Mouse (Mus musculus): ENCODE measurements around the gene Gm42688. TPM values are rescaled to one million over a fixed set of nuclear protein-coding genes. Genes with fewer than 3 reads are reported as not detected.
A peak's percentile ranks its signal among the peaks of the same experiment; 100 is the strongest.

Gm42688 gene
- polyA plus RNA-seq, 1 experiment from 2014 or later, result 1.1 TPM

- Histone ChIP-seq H3K27me3 (no peaks in the 10 kb centered on the region), H3K4me1 (replicated peaks) (peaks cover 57% of the 10 kb centered on the region), H3K4me3 (replicated peaks) (peak overlapping the region; percentile 96), H3K4me2 (peak overlapping the region; percentile 80), H3K27ac (peak overlapping the region; percentile 96), H3K36me3 (peaks cover 44% of the 10 kb centered on the region), H3K9ac (peak overlapping the region; percentile 98), H3K9me3 (replicated peaks) (no peaks in the 10 kb centered on the region)
- ATAC-seq (ENCODE audit: low read depth) (peak; percentile 33), DNase-seq (peak; percentile 77)
- 36% methylated on average over 13 of the region's 13 CpGs for WGBS (ENCODE audit: insufficient replicate concordance)
Measured at GRCm38 (mm10) chr6:83107566-83108400, 6.4 kb downstream of the Gm42688 start.

- H3K27ac ChIP-seq, result peak within 1 kb of the TSS; percentile 96
- no peaks in the 10 kb centered on the region for H3K9me3 ChIP-seq (replicated peaks)
- peak within 1 kb of the TSS; percentile 96 for H3K4me3 ChIP-seq (replicated peaks)
- WGBS (ENCODE audit: insufficient replicate concordance), result under 1% methylated on average over 76 of the region's 76 CpGs
- DNase-seq (peak; percentile 69), ATAC-seq (ENCODE audit: low read depth) (peak; percentile 82)
- H3K4me1 ChIP-seq (replicated peaks), result peaks cover 56% of the 10 kb centered on the region
- peak within 1 kb of the TSS; percentile 98 for H3K9ac ChIP-seq
- H3K27me3 ChIP-seq, result no peaks in the 10 kb centered on the region
- H3K4me2 ChIP-seq, result peak within 1 kb of the TSS; percentile 80
- H3K36me3 ChIP-seq, result peaks cover 41% of the 10 kb centered on the region
Measured at GRCm38 (mm10) chr6:83108762-83109668, 7.6 kb downstream of the Gm42688 start, which contains the start of gene Mrpl53. Mrpl53 (plus strand) TSS chr6:83109040.

GRCm38 (mm10) chr6:83111510-83112136, 10.2 kb downstream of the Gm42688 start:
- Histone ChIP-seq H3K9me3 (replicated peaks) (no peaks in the 10 kb centered on the region), H3K4me2 (peak overlapping the region; percentile 10; the same call in 1 of the 2 replicates), H3K4me1 (replicated peaks) (peaks cover 75% of the 10 kb centered on the region), H3K4me3 (replicated peaks) (no peak overlapping the region), H3K27ac (peak overlapping the region; percentile 96), H3K36me3 (peaks cover 23% of the 10 kb centered on the region), H3K27me3 (no peaks in the 10 kb centered on the region), H3K9ac (no peak overlapping the region)
- 50% methylated on average over 4 of the region's 4 CpGs for WGBS (ENCODE audit: insufficient replicate concordance)
- ATAC-seq (ENCODE audit: low read depth) (no peak), DNase-seq (no peak)

- Histone ChIP-seq H3K4me3 (replicated peaks) (peak within 1 kb of the TSS; percentile 89), H3K4me1 (replicated peaks) (peaks cover 84% of the 10 kb centered on the region), H3K36me3 (peaks cover 46% of the 10 kb centered on the region), H3K4me2 (peak within 1 kb of the TSS; percentile 97), H3K9ac (peak within 1 kb of the TSS; percentile 96), H3K27ac (peak within 1 kb of the TSS; percentile 93), H3K27me3 (no peaks in the 10 kb centered on the region), H3K9me3 (replicated peaks) (no peaks in the 10 kb centered on the region)
- DNase-seq (peak; percentile 90), ATAC-seq (ENCODE audit: low read depth) (peak; percentile 90)
- 2% methylated on average over 58 of the region's 58 CpGs for WGBS (ENCODE audit: insufficient replicate concordance)
Measured at GRCm38 (mm10) chr6:83115011-83115671, 13.7 kb downstream of the Gm42688 start, which contains the start of gene Mogs. Mogs (plus strand) TSS chr6:83115496.

GRCm38 (mm10) chr6:83115682-83116372, 14.4 kb downstream of the Gm42688 start:
- peak; percentile 57 for ATAC-seq (ENCODE audit: low read depth)
- 2% methylated on average over 48 of the region's 48 CpGs for WGBS (ENCODE audit: insufficient replicate concordance)
- H3K4me3 ChIP-seq (replicated peaks), result peak overlapping the region; percentile 89
- H3K27me3 ChIP-seq, result no peaks in the 10 kb centered on the region
- H3K36me3 ChIP-seq, result peaks cover 40% of the 10 kb centered on the region
- no peak for DNase-seq
- peak overlapping the region; percentile 97 for H3K4me2 ChIP-seq
- peak overlapping the region; percentile 96 for H3K9ac ChIP-seq
- no peaks in the 10 kb centered on the region for H3K9me3 ChIP-seq (replicated peaks)
- H3K4me1 ChIP-seq (replicated peaks), result peaks cover 84% of the 10 kb centered on the region
- H3K27ac ChIP-seq, result peak overlapping the region; percentile 93

GRCm38 (mm10) chr6:83116373-83117164, 15.2 kb downstream of the Gm42688 start:
- Histone ChIP-seq H3K4me2 (peak overlapping the region; percentile 97), H3K9me3 (replicated peaks) (no peaks in the 10 kb centered on the region), H3K4me1 (replicated peaks) (peaks cover 78% of the 10 kb centered on the region), H3K4me3 (replicated peaks) (peak overlapping the region; percentile 89), H3K36me3 (peaks cover 32% of the 10 kb centered on the region), H3K27ac (peak overlapping the region; percentile 93), H3K27me3 (no peaks in the 10 kb centered on the region), H3K9ac (peak overlapping the region; percentile 96)
- 66% methylated on average over 11 of the region's 11 CpGs for WGBS (ENCODE audit: insufficient replicate concordance)
- ATAC-seq (ENCODE audit: low read depth), result no peak
- no peak for DNase-seq

- Histone ChIP-seq H3K4me2 (peak overlapping the region; percentile 97), H3K27ac (peak overlapping the region; percentile 93; the same call in 1 of the 2 replicates), H3K9me3 (replicated peaks) (no peaks in the 10 kb centered on the region), H3K36me3 (peaks cover 32% of the 10 kb centered on the region), H3K27me3 (no peaks in the 10 kb centered on the region), H3K9ac (peak overlapping the region; percentile 96), H3K4me1 (replicated peaks) (peaks cover 75% of the 10 kb centered on the region), H3K4me3 (replicated peaks) (peak overlapping the region; percentile 89)
- ATAC-seq (ENCODE audit: low read depth) (no peak), DNase-seq (no peak)
- 91% methylated on average over 4 of the region's 4 CpGs for WGBS (ENCODE audit: insufficient replicate concordance)
Measured at GRCm38 (mm10) chr6:83117165-83117438, 15.7 kb downstream of the Gm42688 start.

- DNase-seq, result no peak
- Histone ChIP-seq H3K27ac (peak overlapping the region; percentile 31; the same call in 1 of the 2 replicates), H3K4me1 (replicated peaks) (peaks cover 76% of the 10 kb centered on the region)
Measured at GRCm38 (mm10) chr6:83117616-83118015, 16.2 kb downstream of the Gm42688 start.

GRCm38 (mm10) chr6:83118369-83118768, 17.0 kb downstream of the Gm42688 start:
- Histone ChIP-seq H3K4me1 (replicated peaks) (peaks cover 82% of the 10 kb centered on the region), H3K27me3 (no peaks in the 10 kb centered on the region), H3K36me3 (peaks cover 38% of the 10 kb centered on the region), H3K27ac (peak overlapping the region; percentile 94; the same call in 1 of the 2 replicates), H3K4me3 (replicated peaks) (no peak overlapping the region), H3K9me3 (replicated peaks) (no peaks in the 10 kb centered on the region), H3K4me2 (no peak overlapping the region), H3K9ac (no peak overlapping the region)
- ATAC-seq (ENCODE audit: low read depth), result no peak
- DNase-seq, result no peak
- 84% methylated on average over 11 of the region's 11 CpGs for WGBS (ENCODE audit: insufficient replicate concordance)

More at GRCm38 (mm10) chr6:83117616-83118015, 16.2 kb downstream of the Gm42688 start:
- Histone ChIP-seq H3K4me2 (0 out of 2 replicates have a peak overlapping the region, but pooled peaks have one; percentile 97), H3K9me3 (replicated peaks) (no peaks in the 10 kb centered on the region), H3K9ac (peak overlapping the region; percentile 96; the same call in 1 of the 2 replicates), H3K4me3 (replicated peaks) (no peak overlapping the region), H3K36me3 (peaks cover 32% of the 10 kb centered on the region), H3K27me3 (no peaks in the 10 kb centered on the region)
- 87% methylated on average over 13 of the region's 13 CpGs for WGBS (ENCODE audit: insufficient replicate concordance)
- no peak for ATAC-seq (ENCODE audit: low read depth)

Data from liver, embryonic 13.5 days (tissue).